Mouse (Mus musculus) small intestine, adult 10 weeks (tissue): ENCODE data around the gene Lrrc39. TPM values are rescaled to one million over a fixed set of nuclear protein-coding genes. Genes with fewer than 3 reads are reported as not detected.

Experiments
- polyA plus RNA-seq: library from polyadenylated mRNA; stranded (reverse); fragments of 350-450 nt; fragmentation: Illumina TruSeq; extraction: RNeasy Lipid Tissue Mini Kit (QIAGEN cat#74804); gene quantifications from one replicate; pipeline ENCODE4 v1.2.3, GENCODE M21; 2014; ENCODE audit warnings: low replicate concordance

The Lrrc39 gene
- 3.5 TPM for polyA plus RNA-seq

GRCm38 (mm10) chr3:116562408-116563094 lies at the start of gene Lrrc39:
TSS of gene Lrrc39 (plus strand) at chr3:116562973.

GRCm38 (mm10) chr3:116594728-116595602 lies 32.2 kb downstream of the Lrrc39 start, which contains the start of gene Sass6:
TSS of gene Sass6 (plus strand) at chr3:116594982.

GRCm38 (mm10) chr3:116614295-116614892 lies 51.6 kb downstream of the Lrrc39 start, which contains the start of gene Trmt13:
TSS of gene Trmt13 (minus strand) at chr3:116614587.

Other genes with a start within 250 kb of the Lrrc39 start
- gene Cdc14a, start 138.9 kb upstream of the Lrrc39 start, polyA plus RNA-seq = 43.6 TPM
- 68.6 TPM for gene Rtca, start 54.8 kb upstream of the Lrrc39 start, polyA plus RNA-seq
- gene Dbt, start 49.9 kb upstream of the Lrrc39 start, polyA plus RNA-seq = 28.0 TPM
- 17.9 TPM for gene Sass6, start 32.0 kb downstream of the Lrrc39 start, polyA plus RNA-seq
- 25.7 TPM for gene Trmt13, start 51.6 kb downstream of the Lrrc39 start, polyA plus RNA-seq
- gene Mfsd14a, start 99.7 kb downstream of the Lrrc39 start, polyA plus RNA-seq = 67.5 TPM
- not detected for gene Gm43191, start 118.3 kb downstream of the Lrrc39 start, polyA plus RNA-seq
- 266 TPM for gene Slc35a3, start 149.9 kb downstream of the Lrrc39 start, polyA plus RNA-seq
- gene Agl, start 245.2 kb downstream of the Lrrc39 start, polyA plus RNA-seq = 8.6 TPM